Mouse (Mus musculus) right cerebral cortex, postnatal 36 days (tissue): ENCODE measurements at regions not wholly inside any gene's neighbourhood (a gene's known extent, or its start where the extent isn't known, plus 50 kb on each side); places are given as distances from the start of the nearest gene placed in this dataset.

ENCODE experiments used
- DNase-seq, 2 experiments: peaks; one replicate each; pipeline ENCODE4 v3.0.0; 2022; ENCODE audit warnings: low spot score in 2 of 2, mixed read lengths in 1 of 2

DNA sequence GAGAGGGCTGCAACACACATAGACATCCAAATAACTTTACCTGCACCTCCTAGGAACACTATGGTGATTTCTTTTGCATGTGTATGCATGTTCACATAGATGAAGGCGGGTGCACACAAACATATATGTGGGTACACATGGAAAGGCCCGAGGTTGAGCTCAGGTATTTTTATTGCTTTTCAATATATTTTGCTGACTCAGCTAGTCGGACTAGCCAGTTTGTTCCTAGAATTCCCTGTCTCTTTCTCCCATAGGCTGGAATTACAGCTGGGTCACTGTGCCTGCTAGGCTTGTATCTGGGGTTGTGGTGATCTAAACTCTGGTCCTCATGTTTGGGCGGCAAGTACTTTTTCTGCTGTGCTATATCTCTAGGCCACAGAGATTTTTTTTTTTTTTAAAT is 166.1 kb upstream of the Mki67 start:
- DNase-seq = no peak

DNA sequence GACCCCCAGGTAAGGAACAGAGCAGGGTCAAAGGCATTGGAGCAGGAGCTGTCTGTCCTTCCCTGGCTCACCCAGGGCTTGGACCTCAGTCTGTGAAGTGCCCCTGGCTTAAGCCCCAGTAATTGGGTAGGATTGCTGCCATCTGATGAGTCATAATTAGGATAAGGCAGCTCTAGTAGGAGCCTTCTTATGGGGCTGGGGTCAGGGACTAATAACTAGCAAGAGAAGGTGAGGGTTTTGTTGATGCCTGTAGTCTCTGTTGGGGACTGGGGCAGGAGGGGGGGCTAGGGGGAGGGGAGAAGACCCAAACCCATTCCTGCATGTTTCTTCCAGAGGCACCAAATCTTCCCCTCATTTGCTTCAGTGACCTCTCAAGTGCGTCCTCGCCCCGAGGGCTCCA is 172.4 kb upstream of the Mki67 start:
- no peak for DNase-seq

DNA sequence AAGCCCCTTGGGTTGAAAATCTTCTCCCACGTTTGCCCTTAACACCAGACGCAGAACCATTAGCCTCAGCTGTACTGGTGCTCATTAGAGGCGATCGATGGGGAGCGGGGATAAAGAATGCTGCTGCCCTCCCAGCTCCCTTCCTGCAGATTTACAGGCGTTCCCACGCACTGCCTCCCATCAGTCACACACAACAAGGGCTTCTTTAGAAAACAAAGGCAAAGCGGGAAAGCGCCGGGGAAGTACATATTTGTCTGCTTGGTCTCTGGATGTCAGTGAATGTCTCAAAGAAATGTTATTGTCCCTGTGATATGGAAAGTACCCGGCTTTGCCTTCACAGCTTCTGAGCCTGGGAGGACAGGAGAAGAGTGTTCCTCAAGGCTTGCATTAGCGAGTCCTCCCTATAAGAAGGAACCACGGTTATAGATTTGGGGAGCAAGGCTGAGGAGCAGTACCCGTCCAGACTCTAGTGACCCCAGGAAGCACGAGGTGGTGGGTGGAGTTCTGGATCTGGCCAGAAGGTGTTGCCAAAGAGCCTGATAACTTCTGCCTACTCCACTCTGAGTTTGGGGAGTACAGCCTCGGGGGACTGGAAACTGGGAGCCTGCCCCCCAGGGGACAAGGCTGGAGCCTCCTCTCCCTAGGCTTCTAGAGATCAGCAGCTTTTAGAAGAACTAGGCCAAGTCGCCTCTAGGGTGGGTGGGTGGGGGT is 173.0 kb upstream of the Mki67 start:
- DNase-seq = no peak

GRCm38 (mm10) chr7:135898876-135899275 is 182.7 kb upstream of the Mki67 start:
- no peak for DNase-seq

DNA sequence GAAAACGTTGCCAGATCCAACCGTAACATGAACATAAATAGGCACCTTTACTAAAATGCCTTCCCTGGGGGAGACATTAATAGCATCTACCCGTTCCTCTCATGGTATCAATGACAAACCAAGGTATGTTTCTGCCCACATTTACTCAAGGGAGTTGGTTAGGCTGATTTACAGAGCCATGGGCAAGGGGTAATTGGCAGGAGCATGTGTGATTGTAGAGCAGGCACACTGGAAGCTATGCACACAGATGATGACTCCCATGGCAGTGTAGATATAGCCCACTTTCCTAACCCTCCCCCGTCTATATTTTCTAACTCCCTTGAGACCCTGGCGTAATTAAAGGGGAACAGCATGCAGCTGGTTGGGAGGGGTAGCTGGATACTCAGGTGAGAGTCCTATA is 183.6 kb upstream of the Mki67 start:
- no peak for DNase-seq

- no peak for DNase-seq
These were observed 184.7 kb upstream of the Mki67 start for GRCm38 (mm10) chr7:135900861-135901321.

DNA sequence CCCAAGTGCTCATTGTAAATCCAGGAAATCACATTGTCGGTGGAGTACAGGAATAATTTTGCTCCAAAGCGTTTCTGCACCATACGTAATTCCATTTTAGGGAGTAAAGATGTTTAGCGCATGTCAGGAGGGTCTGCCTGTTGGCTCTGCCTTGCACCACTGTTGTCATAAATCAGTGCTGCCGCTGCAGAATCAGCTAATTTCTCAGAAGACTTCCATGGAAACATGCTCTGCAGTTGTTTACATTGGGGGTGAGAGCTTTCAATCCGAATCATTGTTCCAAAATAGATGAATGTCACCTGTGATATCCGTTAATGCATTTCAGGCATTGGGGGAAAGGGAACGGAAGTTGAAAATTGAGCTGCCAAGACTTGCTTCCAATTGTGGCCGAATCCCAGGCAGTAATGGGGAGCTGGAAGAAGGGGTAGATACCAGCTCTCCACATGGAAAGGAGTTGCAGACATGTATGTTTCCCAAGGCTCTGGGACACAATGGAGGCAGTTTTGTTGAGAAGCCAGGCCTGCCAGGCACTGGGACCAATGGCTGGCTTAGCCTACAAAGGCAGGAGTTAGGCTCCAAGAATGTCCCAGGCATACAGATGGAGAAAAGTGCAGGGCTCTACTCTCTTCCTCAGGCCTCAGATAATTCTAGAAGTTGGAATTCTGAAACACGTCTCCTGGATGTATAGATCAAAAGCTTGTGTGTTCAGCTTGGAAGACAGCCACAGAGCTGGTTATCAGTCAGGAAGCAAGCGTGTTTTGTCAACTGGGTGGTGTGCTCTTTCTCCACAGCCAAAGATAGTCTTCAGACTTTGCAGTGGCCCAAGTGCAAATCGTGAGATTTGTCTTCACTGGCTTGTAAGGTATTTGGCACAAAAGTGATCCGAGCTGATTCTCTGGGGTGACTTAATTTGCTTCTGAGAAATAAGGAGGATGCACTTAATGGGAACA is 186.2 kb upstream of the Mki67 start:
- DNase-seq = no peak

DNA sequence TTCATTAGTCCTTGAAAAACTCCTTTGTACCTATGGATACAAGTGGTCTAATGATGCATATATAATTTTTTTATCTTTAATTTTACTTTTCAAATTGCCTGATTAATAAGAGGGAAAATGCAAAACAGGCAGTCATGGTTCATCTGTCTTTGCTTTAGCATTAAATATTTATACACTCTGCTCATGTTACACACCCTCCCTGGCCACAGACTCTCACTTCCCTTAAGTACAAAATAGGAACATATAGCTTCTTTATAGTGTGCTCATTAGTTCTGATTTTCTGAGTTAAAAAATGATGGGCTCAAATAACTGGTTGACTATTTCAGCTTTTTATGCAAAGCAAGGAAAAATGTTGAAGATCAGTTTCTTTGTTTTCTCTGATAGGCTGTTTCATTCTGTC is 195.2 kb upstream of the Mki67 start:
- no peak for DNase-seq

GRCm38 (mm10) chr7:135913923-135914634 is 197.9 kb upstream of the Mki67 start:
- no peak for DNase-seq

DNA sequence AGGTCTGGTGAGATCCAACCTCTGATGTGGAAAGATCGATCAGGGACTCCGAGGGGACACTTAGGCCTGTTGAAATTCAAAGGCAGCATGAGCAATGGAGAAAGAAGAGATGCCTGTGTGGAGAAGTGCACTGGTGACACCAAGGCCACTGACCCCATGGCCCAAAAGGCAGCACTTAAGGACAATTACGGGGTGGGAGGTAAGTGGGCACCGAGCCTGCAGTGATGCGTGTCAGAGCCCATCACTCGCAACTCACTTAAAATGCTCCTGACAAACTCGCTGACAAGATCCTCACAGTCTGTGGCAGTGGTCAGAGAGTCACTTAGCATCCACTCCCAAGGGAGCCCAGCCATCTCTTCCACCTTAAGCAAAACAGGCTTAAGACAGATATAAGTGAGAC is 207.7 kb upstream of the Mki67 start:
- DNase-seq = no peak

- no peak for DNase-seq
These were observed 208.5 kb upstream of the Mki67 start for GRCm38 (mm10) chr7:135924641-135925040.

DNA sequence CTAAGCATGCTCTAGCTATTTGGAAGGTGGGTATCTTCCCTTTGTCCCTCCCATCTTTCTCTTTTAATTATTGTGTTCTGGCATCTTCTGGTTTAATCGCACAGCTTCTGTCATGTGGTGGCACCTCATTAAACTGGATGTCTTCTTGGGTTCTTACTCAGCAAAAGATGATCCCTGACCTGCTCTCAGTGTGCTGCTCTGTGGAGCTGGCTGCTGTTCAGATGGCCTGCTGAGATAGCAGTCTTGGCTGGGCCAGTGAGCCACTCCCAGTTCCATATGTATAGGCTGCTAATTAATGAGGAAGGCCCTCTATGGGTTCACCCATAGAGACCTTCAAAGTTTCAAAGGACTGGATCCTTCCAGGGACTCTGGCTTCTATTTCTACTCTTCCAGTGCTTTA is 213.9 kb upstream of the Mki67 start:
- DNase-seq = no peak

DNA sequence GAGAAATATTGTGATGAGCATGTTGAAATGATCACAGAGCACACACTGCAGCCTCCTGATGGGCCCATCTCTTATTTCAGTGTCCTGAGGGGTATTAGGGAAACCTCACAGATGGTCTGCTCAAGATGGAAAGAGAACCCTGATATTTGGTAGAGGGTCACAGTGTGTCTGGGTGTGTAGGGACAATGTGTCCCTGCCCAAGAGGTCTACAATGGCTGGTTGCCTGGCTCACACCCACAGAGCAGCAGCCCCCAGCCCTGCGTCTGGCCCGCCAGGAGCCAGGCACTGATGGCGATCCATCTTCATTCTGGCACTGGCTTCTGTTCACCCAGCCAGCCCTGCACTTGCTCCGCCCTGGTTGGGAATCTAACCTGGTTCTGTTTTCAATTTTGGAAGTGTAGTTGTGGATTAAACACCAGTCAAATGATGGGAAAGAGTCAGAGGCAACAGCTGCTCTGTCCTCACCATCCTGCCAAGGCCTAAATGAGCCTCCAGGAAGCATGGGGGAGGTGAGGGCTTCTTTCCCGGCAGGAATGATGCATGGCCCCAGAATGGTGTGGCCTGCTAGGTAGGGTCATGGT is 216.5 kb upstream of the Mki67 start:
- no peak for DNase-seq

DNA sequence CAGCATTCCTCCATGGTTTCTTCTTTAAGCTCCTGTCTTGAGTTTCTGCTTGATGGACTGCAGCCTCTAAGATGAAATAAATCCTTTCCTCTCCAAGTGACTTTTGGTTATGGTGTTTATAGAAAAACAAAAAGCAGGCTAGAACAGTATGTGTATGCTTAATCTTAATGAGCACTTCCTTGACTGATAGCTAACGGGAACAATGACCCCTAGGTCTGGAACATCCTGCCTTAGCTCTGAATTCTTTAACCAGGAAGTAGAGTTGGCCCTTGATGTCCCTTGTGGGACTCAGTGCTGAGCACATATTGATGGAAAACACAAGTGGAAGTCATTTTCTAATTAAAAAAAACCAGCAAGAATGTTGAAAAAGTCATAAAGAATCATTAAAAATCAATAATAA is 219.0 kb upstream of the Mki67 start:
- no peak for DNase-seq

GRCm38 (mm10) chr7:135937465-135937864 is 221.3 kb upstream of the Mki67 start:
- DNase-seq = no peak

DNA sequence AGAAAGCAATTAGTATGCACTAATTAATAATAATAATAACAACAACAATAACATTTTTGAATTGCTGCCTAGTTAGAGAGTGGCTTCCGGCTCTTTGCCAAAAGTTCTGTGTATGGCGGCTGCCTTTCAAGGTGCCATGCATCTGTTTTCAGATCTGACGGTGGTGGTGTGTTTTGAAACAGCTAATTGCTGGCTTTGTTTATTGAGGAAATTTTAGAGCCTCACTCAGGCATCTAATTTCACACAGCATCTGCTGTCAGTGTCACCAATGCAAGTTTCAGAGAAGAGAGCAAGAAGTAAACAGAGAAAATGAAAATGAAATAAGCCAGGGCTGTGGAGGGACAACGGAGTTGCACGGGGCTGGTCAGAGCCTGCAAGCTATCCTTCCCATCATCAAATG is 223.2 kb upstream of the Mki67 start:
- DNase-seq = no peak

DNA sequence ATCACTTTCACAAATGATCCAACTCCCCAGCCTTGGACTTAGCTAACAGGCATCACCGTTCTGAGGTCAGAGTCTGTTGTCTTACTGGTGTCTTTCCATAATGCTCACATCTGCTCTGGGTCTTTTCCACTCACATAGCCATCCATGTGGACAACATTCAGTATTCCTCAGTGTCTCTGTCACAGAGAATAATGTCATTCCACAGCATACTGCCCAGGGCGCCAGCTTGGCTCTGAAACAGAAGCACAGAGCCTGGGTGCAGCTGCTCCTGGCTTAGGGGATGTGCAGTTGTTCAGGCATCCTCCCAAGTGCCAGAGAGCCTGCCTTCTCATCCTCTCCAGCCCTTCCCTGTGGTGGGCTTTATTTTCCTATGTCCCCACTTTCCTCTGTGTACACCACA is 226.7 kb upstream of the Mki67 start:
- DNase-seq = no peak

DNA sequence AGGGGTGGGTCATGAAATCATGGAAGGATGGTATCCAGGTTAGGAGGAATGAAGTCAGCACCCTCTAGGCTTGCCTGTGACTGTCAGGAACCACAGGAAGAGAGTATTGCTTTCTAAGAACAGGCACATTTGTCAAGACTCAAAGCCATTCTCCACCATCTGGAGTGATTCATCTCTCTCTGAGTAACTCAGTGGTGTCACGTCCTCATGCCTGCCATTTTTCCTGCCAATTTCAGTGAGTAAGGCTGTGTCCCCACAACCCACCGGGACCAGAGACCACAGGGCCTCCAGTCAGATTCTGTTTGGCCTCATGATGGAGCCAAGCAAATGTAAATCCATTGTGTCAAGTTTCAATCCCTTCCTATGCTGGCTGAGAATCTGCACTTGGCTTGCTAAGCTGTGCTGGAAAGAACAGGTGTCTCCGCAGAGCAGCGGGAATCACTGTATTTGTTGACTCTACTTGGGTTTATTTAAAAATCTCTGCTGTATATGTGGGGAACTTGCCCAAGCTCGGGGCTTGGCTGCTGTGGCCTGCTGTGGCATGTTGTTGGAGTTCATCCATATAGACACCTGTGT is 230.0 kb upstream of the Mki67 start:
- DNase-seq = peak in 1 of 2 experiments; percentile 22

DNA sequence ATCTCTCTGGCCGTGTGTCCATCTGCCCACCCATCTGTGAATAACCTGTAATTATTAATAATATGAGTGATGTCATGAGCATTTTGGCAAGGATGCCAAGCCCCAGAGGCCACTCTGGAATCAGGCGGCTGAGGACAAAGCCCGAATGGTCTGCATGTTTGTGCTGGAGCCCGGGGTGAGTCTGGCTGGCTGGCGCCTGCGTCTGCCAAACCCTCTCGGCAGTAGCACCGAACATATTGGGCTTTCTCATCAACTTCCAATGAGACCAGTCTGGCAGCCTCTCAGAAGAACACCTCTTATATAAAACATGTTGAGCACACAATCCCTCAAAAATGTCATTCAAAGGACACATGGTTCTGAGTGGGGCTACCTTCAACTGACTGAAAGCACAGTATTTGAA is 244.9 kb upstream of the Mki67 start:
- DNase-seq = peak; percentile 4 to 12

GRCm38 (mm10) chr7:135965528-135965927 is 249.4 kb upstream of the Mki67 start:
- peak in 1 of 2 experiments; percentile 3 for DNase-seq

- DNase-seq = no peak
These were observed 250.1 kb upstream of the Mki67 start for GRCm38 (mm10) chr7:135966231-135966630.

DNA sequence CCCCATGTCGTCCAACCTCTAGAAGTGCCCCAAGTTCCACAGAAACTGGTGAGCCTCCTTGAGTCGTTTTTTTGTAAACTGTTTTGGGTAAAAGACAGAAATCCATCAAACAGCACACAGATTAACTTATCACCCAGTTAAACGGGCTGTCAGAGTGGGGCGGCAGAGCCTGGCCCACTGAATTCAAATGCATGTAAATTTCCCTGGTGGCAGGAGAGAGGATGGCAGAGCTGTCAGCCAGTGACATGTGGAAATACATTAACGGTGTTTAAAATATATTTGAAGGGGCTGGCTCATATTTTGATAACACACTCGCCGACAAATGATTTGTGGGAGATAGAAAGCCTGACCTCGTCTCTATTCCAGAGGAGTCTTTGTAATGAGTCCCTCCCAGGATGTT is 252.5 kb upstream of the Mki67 start:
- no peak for DNase-seq
